Mouse (Mus musculus) embryo, embryonic 11 days (tissue): ENCODE results near the gene Ceacam19.
"Not testable (repeated sequence)": the region's sequence is repeated elsewhere in the genome, so short reads cannot be mapped to it uniquely, and the experiment has no call there.

Source experiments
- DNase-seq: peaks from one replicate; pipeline ENCODE4 v3.0.0-alpha.2; 2015

Ceacam19 gene

GRCm38 (mm10) chr7:19887849-19888248 lies at the start of gene Ceacam19:
Gene Ceacam19, minus strand, starts transcription at chr7:19887965.
- DNase-seq, result no peak

GRCm38 (mm10) chr7:19937229-19937821 lies 49.6 kb upstream of the Ceacam19 start:
- DNase-seq, result no peak

GRCm38 (mm10) chr7:19935961-19936360 lies 48.2 kb upstream of the Ceacam19 start:
- DNase-seq, result no peak

DNA sequence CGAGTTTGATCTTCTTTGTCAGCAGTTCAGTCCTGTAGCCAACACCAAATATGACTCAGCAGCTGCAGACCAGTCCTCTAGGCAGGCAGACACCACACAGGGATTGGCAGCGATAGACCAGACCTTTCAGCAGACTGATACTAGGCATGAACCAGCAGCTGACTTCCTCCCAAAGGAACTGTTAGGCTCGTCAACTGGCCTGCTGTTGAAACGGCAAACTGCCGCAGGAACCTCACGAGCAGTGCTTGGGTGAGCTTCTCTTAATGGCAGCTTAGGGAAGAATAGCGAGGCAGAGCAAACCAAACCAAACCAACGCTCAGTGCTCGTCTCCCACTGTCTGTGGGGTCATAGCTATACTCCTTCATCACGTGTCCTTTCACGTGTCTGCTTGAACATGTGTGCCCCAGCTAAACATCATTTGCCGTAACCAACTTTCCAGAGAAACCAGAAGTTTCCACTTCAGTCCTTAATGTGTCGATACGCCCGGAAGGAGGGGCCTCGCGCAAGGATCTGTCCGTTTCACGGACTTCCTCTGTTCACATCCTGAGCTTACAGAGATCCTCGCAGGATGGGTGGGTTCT lies 47.5 kb upstream of the Ceacam19 start:
- no peak for DNase-seq

DNA sequence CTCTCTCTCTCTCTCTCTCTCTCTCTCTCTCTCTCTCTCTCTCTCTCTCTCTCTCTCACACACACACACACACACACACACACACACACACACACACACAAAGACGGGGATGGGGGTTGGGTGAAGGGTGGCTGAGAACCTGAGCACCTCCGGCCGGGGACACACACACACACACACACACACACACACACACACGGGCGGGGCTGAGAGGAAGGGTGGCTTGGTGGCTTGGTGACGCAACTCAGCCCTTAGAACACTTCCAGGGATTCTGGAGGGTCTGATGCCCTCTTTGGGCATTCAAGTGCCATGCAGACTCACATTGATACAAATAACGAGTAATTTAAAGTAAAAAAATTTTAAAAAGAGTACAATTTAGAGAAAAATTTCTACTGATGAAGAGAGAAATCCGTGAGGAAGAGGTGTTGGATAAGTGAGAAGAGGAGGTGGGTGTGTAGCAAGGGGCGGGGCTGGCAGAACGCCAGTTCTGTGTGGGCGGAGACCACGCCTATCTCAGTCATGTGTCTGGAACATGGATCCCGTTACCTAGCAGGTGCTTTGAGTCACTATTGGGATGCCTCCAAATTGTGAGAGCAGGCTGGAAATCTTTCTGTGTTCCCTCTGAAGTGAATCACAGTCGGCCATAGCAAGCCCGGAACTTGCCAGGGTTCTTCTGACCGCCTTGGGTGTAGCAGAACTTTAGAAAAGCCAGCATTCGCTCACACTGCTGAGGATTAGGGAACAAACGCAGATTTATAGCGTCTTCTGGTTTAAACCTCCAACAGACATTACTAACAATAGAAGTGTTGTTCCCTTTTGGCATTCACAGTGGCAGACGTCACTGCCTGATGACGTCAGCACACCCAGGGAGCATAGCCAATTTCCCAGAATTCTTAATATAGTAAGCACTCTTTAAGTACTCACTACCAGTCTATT lies 45.4 kb upstream of the Ceacam19 start:
- peak; percentile 52 for DNase-seq

DNA sequence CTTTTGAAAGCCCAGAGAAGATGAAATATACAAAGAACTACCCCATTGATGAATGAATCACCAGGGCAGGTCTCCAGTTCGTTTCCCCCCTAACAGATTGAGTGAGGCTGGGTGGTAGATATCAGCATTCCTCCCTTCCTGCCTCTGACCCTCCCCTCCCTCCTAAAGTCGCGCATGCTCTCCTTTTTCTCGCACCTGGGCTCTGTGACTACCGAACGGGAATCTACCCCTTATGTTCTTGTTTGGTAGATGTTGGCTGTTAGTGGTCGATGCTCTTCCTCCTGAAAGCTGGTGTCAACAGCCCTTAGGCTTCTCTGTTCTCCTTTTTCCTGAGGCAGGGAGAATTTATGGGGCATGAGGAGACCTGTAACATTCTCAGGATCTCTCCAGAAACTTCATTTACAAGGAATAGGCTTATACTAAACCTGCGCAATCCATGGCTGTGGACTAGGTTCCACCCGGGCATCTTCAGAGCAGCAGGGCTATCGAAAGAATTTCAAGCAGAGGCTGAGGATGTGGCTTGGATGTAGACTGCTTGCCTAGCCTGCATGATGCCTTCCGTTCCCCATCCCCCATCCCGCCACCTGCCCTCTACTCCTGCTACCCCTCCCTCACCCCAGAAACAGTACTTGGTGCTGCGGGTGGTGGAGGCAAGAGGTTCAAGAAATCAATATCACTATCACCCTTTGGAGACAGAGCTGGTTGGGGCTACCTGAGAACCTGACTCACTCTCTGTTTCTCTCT lies 44.5 kb upstream of the Ceacam19 start:
- DNase-seq, result no peak

DNA sequence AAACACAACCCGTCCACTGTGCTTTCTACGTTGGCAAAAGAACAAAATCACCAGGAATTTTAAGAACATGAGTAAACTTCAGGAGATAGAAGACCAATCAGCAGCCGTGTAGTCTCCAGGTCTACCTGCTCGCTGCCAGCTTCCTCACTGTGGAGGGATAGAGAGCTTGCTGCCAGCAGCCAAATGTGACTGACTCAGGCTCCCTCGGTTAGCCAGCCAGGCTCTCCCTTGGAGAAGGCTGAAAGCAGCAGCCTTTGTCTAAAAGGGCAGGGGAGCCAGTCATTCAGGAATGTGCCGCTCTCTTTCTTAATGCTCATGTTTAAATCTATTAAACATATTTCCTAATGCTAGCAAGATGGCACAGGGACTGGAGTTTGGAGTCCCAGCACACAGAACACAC lies 42.7 kb upstream of the Ceacam19 start:
- not testable (repeated sequence) for DNase-seq

DNA sequence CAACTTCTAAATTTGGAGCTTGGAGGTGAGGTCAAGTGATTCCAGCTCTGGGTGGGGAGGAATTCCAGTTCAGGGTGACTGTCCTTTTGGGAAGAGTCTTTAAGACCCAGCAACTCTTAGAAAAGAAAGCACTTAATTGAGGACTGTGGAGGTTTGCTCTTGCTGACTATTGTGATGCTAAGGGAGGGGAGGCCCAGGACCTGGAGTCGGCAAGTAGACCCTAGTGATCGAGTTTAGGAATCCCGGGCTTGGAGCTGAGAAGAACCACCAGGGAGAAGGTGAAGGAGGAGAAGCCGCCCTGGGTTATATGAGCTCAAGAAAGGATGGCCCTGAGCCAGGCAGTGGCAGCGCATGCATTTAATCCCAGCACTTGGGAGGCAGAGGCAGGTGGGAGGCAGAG lies 40.7 kb upstream of the Ceacam19 start:
- DNase-seq, result no peak

- DNase-seq, result no peak
Measured at GRCm38 (mm10) chr7:19926849-19927480, 39.2 kb upstream of the Ceacam19 start.

GRCm38 (mm10) chr7:19925376-19925775 lies 37.6 kb upstream of the Ceacam19 start:
- no peak for DNase-seq

DNA sequence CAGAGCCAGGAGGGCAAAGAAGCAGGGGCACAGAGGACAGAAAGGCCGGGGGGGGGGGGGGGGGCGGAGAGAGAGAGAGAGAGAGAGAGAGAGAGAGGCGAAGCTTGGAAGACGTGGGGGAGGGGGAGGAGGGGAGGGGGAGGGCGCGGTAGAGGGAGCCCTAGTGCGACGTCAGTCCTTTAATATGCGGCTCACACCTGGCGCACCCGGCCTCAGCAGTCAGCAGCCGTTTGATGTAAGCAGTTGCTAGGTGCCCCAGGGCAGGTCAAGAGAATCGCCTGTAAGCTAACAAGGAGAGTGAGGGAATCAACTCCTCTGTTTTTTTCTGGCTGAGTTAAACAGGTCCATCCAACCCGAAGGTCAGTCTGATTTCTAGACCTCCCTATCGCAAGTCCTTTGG lies 36.0 kb upstream of the Ceacam19 start:
- peak; percentile 28 for DNase-seq

DNA sequence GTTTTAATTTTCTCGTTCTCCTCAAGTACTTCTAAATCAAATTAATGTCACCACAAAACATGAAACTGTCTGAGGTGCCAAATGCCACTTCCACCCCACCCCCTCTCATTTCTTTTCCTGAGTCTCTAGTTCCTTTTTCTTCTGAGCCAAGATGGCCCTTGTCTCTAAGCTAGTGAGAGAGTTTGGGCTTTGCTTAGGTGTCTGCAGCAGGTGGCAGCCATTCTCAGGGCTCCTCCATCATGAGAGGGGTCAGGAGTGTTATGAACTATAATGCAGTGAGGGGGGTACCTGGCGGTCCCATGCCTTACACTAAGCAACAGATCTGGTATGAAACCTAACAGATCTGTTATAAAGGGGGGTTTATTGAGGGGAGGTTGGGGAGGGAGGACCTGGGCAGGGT lies 35.6 kb upstream of the Ceacam19 start:
- no peak for DNase-seq

- DNase-seq, result peak; percentile 83
Measured at GRCm38 (mm10) chr7:19920506-19921261, 32.9 kb upstream of the Ceacam19 start, which contains the start of gene Pvr. Gene Pvr, minus strand, starts transcription at chr7:19921160.

DNA sequence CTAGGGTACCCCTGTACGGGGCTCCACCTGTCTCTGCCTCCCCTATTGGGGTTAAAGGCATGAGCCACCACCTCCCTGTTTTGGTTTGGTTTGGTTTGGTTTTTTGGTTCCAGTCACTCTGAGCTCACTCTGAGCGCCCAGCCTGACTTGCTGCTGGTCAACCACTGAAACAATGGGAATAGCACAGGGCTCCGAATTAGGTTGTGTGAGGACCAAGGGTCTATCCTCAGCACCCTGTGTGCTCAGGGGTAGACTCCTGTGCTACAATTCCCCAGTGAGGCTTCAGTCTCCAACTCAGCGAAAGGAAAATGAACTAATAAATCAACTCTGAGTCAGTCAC lies 32.4 kb upstream of the Ceacam19 start:
- no peak for DNase-seq

DNA sequence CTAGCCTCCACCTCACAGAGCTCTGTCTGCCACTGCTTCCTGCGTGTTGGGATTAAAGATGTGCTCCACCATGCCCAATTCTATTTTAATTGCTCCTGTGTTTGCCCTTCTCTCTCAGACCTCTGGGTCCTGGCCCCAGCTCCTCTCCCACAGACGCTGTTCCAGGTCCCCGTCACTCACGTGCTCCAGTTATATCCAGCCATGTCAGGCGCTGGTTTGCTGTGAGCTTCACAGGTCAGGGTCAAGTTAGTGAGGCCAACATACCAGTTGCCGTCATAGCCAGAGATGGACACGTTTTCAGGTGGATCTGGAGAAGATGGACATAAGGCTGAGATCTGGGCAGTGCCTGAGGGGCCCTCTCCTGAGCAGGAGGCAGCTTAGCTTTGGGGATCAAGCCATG lies 26.8 kb upstream of the Ceacam19 start:
- no peak for DNase-seq

- DNase-seq, result no peak
Measured at GRCm38 (mm10) chr7:19911695-19912524, 24.1 kb upstream of the Ceacam19 start.

GRCm38 (mm10) chr7:19911292-19911658 lies 23.5 kb upstream of the Ceacam19 start:
- DNase-seq, result no peak

DNA sequence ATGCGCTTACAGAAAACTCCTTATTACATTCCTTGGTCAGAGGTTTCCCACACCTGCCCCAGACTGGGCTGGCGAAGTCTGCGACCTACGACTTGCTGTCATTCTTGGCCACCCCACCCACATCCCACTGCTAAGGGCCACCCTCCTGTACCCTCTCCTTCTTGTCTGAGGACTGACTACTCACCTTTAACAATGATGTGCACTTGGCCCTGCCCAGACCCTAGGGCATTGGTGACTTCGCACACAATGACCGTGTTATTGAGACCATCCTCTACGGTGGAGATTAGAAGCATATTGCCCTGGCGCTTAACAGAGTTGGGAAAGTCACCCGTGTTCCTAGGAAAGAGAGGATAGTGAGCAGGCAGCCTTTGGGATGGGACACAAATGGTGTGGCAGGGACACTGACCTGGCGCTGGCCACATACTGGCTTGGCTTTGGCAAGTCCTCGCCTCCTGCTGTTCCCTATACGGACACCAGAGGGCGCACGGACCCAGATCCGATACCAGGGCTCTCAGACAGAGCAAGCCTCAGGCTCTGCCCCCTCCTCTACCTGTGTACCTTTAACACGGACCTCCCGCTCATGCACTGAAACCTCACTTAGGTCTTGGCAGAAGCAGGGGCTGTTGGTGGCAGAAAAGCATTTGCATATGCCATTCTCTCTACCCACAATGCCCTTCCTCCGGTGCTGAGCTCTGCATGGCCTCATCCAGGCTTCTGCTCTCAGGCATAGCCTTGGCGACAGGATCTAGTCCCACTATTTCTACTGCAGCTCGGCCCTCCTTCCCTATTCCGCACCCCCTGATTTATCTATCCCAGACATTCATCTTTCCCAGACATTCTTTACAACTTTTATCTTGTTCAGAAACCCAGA lies 22.9 kb upstream of the Ceacam19 start:
- peak; percentile 80 for DNase-seq

DNA sequence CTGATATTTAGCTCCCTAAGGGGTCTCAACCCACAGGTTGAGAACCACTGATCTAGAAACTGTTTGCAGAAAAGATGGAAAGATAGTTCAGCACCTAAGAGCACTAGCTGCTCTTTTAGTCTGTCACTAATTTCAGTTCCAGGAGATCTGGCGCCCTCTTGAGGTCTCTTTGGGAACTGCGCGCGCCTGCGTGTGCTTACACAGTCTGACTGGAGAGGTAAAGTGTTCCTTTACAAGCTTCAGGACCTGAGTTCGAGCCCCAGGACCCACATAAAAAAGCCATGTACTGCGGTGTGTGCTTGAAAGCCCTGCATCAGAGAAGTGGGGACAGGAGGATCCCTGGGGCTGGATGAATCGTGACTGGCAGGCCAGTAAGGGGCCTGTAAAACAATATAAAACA lies 2.1 kb upstream of the Ceacam19 start:
- DNase-seq, result peak; percentile 22

DNA sequence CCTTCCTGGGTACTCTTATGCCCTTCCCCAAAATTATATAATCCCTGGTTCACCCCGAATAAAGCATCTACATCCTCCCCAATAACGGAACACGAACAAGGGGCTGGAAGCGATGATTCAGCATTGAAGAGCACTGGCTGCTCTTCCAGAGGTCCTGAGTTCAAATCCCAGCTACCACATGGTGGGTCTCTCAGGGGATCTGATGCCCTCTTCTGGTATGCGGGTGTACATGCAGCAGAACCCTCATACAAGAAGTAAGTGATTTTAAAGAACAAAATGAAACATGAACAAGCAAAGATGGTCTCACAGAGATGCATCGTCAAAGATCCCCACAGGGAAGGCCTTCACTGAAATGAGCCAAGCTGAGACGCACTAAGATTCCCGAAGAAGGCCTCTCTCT lies 7.0 kb downstream of the Ceacam19 start:
- DNase-seq, result no peak
